Mouse (Mus musculus) kidney, embryonic 15.5 days (tissue): ENCODE measurements around the gene Tmppe. TPM values are rescaled to one million over a fixed set of nuclear protein-coding genes. Genes with fewer than 3 reads are reported as not detected.

ENCODE experiments used
- ATAC-seq: fragments of 200-750 bp; cut with Nextera tagmentation; replicated peaks from 2 replicates; pipeline ENCODE4 v1.8.0; 2017; ENCODE audit warnings: moderate TSS enrichment; ENCODE audit not compliant: low FRiP score
- H3K27ac ChIP-seq: fragments of 300-500 bp; sonication (generic); 2 replicates; pipeline ENCODE4 v1.5.1; 2015; ENCODE audit warnings: mild to moderate bottlenecking, inconsistent platforms
- H3K27me3 ChIP-seq: fragments of 300-500 bp; sonication (generic); 2 replicates; pipeline ENCODE4 v1.6.1; 2015; ENCODE audit warnings: inconsistent platforms
- H3K36me3 ChIP-seq: fragments of 300-500 bp; sonication (generic); 2 replicates; pipeline ENCODE4 v1.6.1; 2015; ENCODE audit warnings: inconsistent platforms
- H3K4me1 ChIP-seq: fragments of 300-500 bp; sonication (generic); 2 replicates; pipeline ENCODE4 v1.6.1; 2015; ENCODE audit warnings: inconsistent platforms
- H3K4me2 ChIP-seq: fragments of 300-500 bp; sonication (generic); 2 replicates; pipeline ENCODE4 v1.6.1; 2015; ENCODE audit warnings: moderate library complexity, mild to moderate bottlenecking, inconsistent platforms
- H3K4me3 ChIP-seq: fragments of 300-500 bp; sonication (generic); replicated peaks from 2 replicates; pipeline ENCODE4 v1.5.1; 2015; ENCODE audit warnings: mild to moderate bottlenecking, inconsistent platforms
- H3K9ac ChIP-seq: fragments of 300-500 bp; sonication (generic); 2 replicates; pipeline ENCODE4 v1.6.1; 2015; ENCODE audit warnings: mild to moderate bottlenecking, inconsistent platforms
- H3K9me3 ChIP-seq: fragments of 300-500 bp; sonication (generic); replicated peaks from 2 replicates; pipeline ENCODE4 v1.6.1; 2016; ENCODE audit warnings: inconsistent platforms
- whole genome bisulfite sequencing: fragments of 180-500 bp; shearing (Covaris S2); methylation state at CpG from one replicate; pipeline ENCODE4 v1.1.7; 2015; ENCODE audit warnings: mixed read lengths; 5-methylcytosine and 5-hydroxymethylcytosine counted together
- polyA plus RNA-seq: library from polyadenylated mRNA; unstranded; fragments of >200 nt; fragmentation: Nextera tagmentation; extraction: Ambion mirVana; gene quantifications from 2 replicates; pipeline ENCODE4 v1.2.1, GENCODE M21; 2015

The Tmppe gene
- polyA plus RNA-seq, 1 experiment from 2014 or later: 12.5 TPM

- Histone ChIP-seq H3K27me3 (no peaks in the 10 kb centered on the region), H3K36me3 (peaks cover 22% of the 10 kb centered on the region), H3K4me3 (peak overlapping the region; percentile 87), H3K9me3 (peaks cover 5% of the 10 kb centered on the region; the same call in 1 of the 2 replicates), H3K4me2 (peak overlapping the region; percentile 76), H3K27ac (peak overlapping the region; percentile 95), H3K9ac (peak overlapping the region; percentile 89; the same call in 1 of the 2 replicates), H3K4me1 (peaks cover 12% of the 10 kb centered on the region)
- WGBS: 19% methylated on average over 5 of the region's 5 CpGs
- peak; percentile 73 for ATAC-seq
These were observed 337 bp upstream of the Tmppe start for GRCm38 (mm10) chr9:114400588-114400948.

- 4% methylated on average over 16 of the region's 16 CpGs for WGBS
- Histone ChIP-seq H3K36me3 (peaks cover 33% of the 10 kb centered on the region), H3K27ac (peak overlapping the region; percentile 95), H3K4me1 (peaks cover 12% of the 10 kb centered on the region), H3K27me3 (no peaks in the 10 kb centered on the region), H3K4me3 (peak overlapping the region; percentile 87), H3K9ac (peak overlapping the region; percentile 89), H3K4me2 (peak overlapping the region; percentile 76), H3K9me3 (peaks cover 5% of the 10 kb centered on the region; the same call in 1 of the 2 replicates)
- peak; percentile 1; the same call in 1 of the 2 replicates for ATAC-seq
These were observed 778 bp downstream of the Tmppe start for GRCm38 (mm10) chr9:114401685-114402080.

GRCm38 (mm10) chr9:114407676-114408075 is 6.8 kb downstream of the Tmppe start:
- Histone ChIP-seq H3K27me3 (no peaks in the 10 kb centered on the region), H3K9me3 (peaks cover 5% of the 10 kb centered on the region; the same call in 1 of the 2 replicates), H3K9ac (no peak overlapping the region), H3K36me3 (peaks cover 83% of the 10 kb centered on the region), H3K4me3 (no peak overlapping the region), H3K27ac (no peak overlapping the region), H3K4me1 (peaks cover 7% of the 10 kb centered on the region; the same call in 1 of the 2 replicates), H3K4me2 (no peak overlapping the region)
- ATAC-seq: no peak
- 91% methylated on average over 2 of the region's 2 CpGs for WGBS

- H3K27me3 ChIP-seq: no peaks in the 10 kb centered on the region
- H3K9me3 ChIP-seq: no peaks in the 10 kb centered on the region; the same call in 1 of the 2 replicates
- peaks cover 7% of the 10 kb centered on the region; the same call in 1 of the 2 replicates for H3K4me1 ChIP-seq
- H3K27ac ChIP-seq: 0 out of 2 replicates have a peak overlapping the region, but pooled peaks have one; percentile 27
- peak; percentile 50; the same call in 1 of the 2 replicates for ATAC-seq
- peaks cover 69% of the 10 kb centered on the region for H3K36me3 ChIP-seq
- H3K9ac ChIP-seq: no peak overlapping the region
- no peak overlapping the region for H3K4me3 ChIP-seq
- WGBS: 65% methylated on average over 11 of the region's 11 CpGs
- H3K4me2 ChIP-seq: no peak overlapping the region
These were observed 9.5 kb downstream of the Tmppe start for GRCm38 (mm10) chr9:114410313-114410862.

- no peak overlapping the region for H3K4me2 ChIP-seq
- H3K9ac ChIP-seq: no peak overlapping the region
- H3K27ac ChIP-seq: no peak overlapping the region
- H3K9me3 ChIP-seq: no peaks in the 10 kb centered on the region; the same call in 1 of the 2 replicates
- no peak for ATAC-seq
- H3K4me1 ChIP-seq: peaks cover 7% of the 10 kb centered on the region; the same call in 1 of the 2 replicates
- H3K27me3 ChIP-seq: no peaks in the 10 kb centered on the region
- 87% methylated on average over 5 of the region's 5 CpGs for WGBS
- no peak overlapping the region for H3K4me3 ChIP-seq
- peaks cover 60% of the 10 kb centered on the region for H3K36me3 ChIP-seq
These were observed 10.4 kb downstream of the Tmppe start for GRCm38 (mm10) chr9:114411295-114411694.

GRCm38 (mm10) chr9:114412406-114412805 is 11.5 kb downstream of the Tmppe start:
- Histone ChIP-seq H3K27ac (no peak overlapping the region), H3K9me3 (no peaks in the 10 kb centered on the region; the same call in 1 of the 2 replicates), H3K4me1 (peaks cover 7% of the 10 kb centered on the region; the same call in 1 of the 2 replicates), H3K4me2 (no peak overlapping the region), H3K9ac (no peak overlapping the region), H3K36me3 (peaks cover 50% of the 10 kb centered on the region), H3K27me3 (no peaks in the 10 kb centered on the region), H3K4me3 (no peak overlapping the region)
- no peak for ATAC-seq
- 86% methylated on average over 9 of the region's 9 CpGs for WGBS

GRCm38 (mm10) chr9:114413866-114414265 is 13.0 kb downstream of the Tmppe start:
- no peaks in the 10 kb centered on the region for H3K27me3 ChIP-seq
- H3K4me1 ChIP-seq: peaks cover 7% of the 10 kb centered on the region; the same call in 1 of the 2 replicates
- WGBS: 84% methylated on average over 12 of the region's 12 CpGs
- ATAC-seq: no peak
- no peak overlapping the region for H3K4me3 ChIP-seq
- H3K9me3 ChIP-seq: no peaks in the 10 kb centered on the region; the same call in 1 of the 2 replicates
- H3K36me3 ChIP-seq: peaks cover 36% of the 10 kb centered on the region
- no peak overlapping the region for H3K9ac ChIP-seq
- H3K27ac ChIP-seq: no peak overlapping the region
- H3K4me2 ChIP-seq: no peak overlapping the region

- Histone ChIP-seq H3K27ac (0 out of 2 replicates have a peak overlapping the region, but pooled peaks have one; percentile 32), H3K9me3 (no peaks in the 10 kb centered on the region; the same call in 1 of the 2 replicates), H3K9ac (no peak overlapping the region), H3K4me2 (no peak overlapping the region), H3K27me3 (no peaks in the 10 kb centered on the region), H3K4me3 (no peak overlapping the region), H3K36me3 (peaks cover 22% of the 10 kb centered on the region), H3K4me1 (no peaks in the 10 kb centered on the region)
- 24% methylated on average over 11 of the region's 11 CpGs for WGBS
- ATAC-seq: 0 out of 2 replicates have a peak, but pooled peaks have one; percentile 24
These were observed 14.8 kb downstream of the Tmppe start for GRCm38 (mm10) chr9:114415701-114416100.

GRCm38 (mm10) chr9:114416646-114417517 is 16.0 kb downstream of the Tmppe start:
- H3K4me2 ChIP-seq: no peak overlapping the region
- WGBS: 78% methylated on average over 21 of the region's 21 CpGs
- no peaks in the 10 kb centered on the region for H3K27me3 ChIP-seq
- no peak overlapping the region for H3K9ac ChIP-seq
- H3K36me3 ChIP-seq: peaks cover 16% of the 10 kb centered on the region; the same call in 1 of the 2 replicates
- no peaks in the 10 kb centered on the region for H3K4me1 ChIP-seq
- peak overlapping the region; percentile 32 for H3K27ac ChIP-seq
- H3K9me3 ChIP-seq: no peaks in the 10 kb centered on the region
- H3K4me3 ChIP-seq: no peak overlapping the region
- ATAC-seq: 0 out of 2 replicates have a peak, but pooled peaks have one; percentile 44

- Histone ChIP-seq H3K36me3 (peaks cover 11% of the 10 kb centered on the region), H3K9ac (no peak overlapping the region), H3K27ac (no peak overlapping the region), H3K4me3 (no peak overlapping the region), H3K4me2 (no peak overlapping the region), H3K4me1 (no peaks in the 10 kb centered on the region), H3K9me3 (no peaks in the 10 kb centered on the region), H3K27me3 (no peaks in the 10 kb centered on the region)
- 86% methylated on average over 7 of the region's 7 CpGs for WGBS
- ATAC-seq: no peak
These were observed 17.3 kb downstream of the Tmppe start for GRCm38 (mm10) chr9:114418187-114418586.

GRCm38 (mm10) chr9:114420443-114420842 is 19.5 kb downstream of the Tmppe start:
- Histone ChIP-seq H3K27me3 (no peaks in the 10 kb centered on the region), H3K4me3 (no peak overlapping the region), H3K9me3 (no peaks in the 10 kb centered on the region), H3K9ac (no peak overlapping the region), H3K4me2 (no peak overlapping the region), H3K4me1 (no peaks in the 10 kb centered on the region), H3K27ac (no peak overlapping the region), H3K36me3 (peaks cover 15% of the 10 kb centered on the region)
- ATAC-seq: no peak
- 82% methylated on average over 8 of the region's 8 CpGs for WGBS

- no peak for ATAC-seq
- Histone ChIP-seq H3K36me3 (peaks cover 21% of the 10 kb centered on the region), H3K9me3 (no peaks in the 10 kb centered on the region), H3K4me3 (no peak overlapping the region), H3K27me3 (no peaks in the 10 kb centered on the region), H3K4me2 (no peak overlapping the region), H3K4me1 (no peaks in the 10 kb centered on the region), H3K27ac (no peak overlapping the region), H3K9ac (no peak overlapping the region)
- 63% methylated on average over 3 of the region's 3 CpGs for WGBS
These were observed 20.1 kb downstream of the Tmppe start for GRCm38 (mm10) chr9:114421045-114421444.
